ENCODE assay signal across 29 mouse cellular contexts in the genomic region with DNA sequence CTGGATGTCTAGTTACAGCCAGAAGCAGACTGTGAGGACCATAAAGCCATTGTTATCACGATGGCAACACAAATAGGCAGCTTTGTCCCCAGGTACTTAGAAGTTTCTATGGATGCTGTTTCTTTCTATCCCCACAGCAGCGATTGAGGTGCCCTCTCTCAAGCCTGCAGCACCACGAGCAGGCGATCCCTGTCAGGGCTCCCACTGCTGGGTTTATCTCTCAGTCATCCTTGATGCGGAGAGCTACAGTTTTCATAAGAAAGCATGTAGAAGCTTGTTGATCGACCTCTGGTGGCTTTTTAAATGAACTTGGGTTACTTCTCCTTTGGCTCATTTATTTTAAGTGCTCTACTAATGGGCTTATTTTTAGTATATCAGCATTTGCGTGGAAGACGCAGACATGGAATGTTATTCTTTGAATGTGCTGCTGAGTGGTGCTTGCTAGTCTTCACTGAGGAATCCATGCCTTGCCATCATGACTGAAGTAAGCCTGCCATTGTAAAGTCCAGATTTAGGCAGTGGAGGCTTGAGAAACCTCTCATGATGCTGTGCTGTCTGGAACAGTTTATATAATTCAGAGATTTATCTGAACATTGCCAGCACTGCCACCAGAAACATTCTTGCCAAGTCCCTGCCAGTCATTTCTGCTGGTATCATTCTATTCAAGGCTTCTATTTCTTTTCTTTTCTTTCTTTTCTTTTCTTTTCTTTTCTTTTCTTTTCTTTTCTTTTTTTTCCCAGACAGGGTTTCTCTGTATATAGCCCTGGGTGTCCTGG.
DNase-seq lines count a peak whose midpoint lies in the region; ATAC-seq and TF ChIP-seq lines count a peak whose summit lies in the region.
"Had no signal": no experiment of that assay in that cellular context is flagged by ENCODE, and none has a peak within 500 bp of the region (broad histone marks: within the 10 kb centered on the region; RNA-seq: fewer than 3 reads in every experiment).

No protein-coding gene starts in this region.

- no peak overlapping the region for H3K4me3 ChIP-seq in heart, embryonic 12.5 days
- no peak overlapping the region for H3K4me3 ChIP-seq in intestine, postnatal 0 days (ENCODE audit: low read depth, low read length)
- H3K4me3 ChIP-seq in intestine, embryonic 15.5 days (replicated peaks) = no peak overlapping the region
- no peak overlapping the region for H3K4me3 ChIP-seq in lung, postnatal 0 days (ENCODE audit: low read depth, low read length)
- H3K4me3 ChIP-seq: embryonic facial prominence, embryonic 12.5 days; forebrain, embryonic 12.5 days; hindbrain, embryonic 12.5 days; limb, embryonic 13.5 days; liver, embryonic 15.5 days; megakaryocyte, embryonic 14.5 days; midbrain, embryonic 13.5 days; neural tube, embryonic 13.5 days had no signal

- no peak for DNase-seq in heart, postnatal 25 days (ENCODE audit: low spot score)
- no peak for DNase-seq in lung, postnatal 0 days (ENCODE audit: low spot score)
- no peak for DNase-seq in lung, postnatal 4 days
- peak; percentile 38 for DNase-seq in heart, postnatal 4 days
- DNase-seq in natural killer cell, adult 2 months (ENCODE audit: low spot score in 2 of 2) = no peak
- DNase-seq: adrenal gland, adult 2 months; B cell, adult 2 months; cerebellum, adult 11-12 months; cerebellum, postnatal 10 days; gastrocnemius, postnatal 25 days; kidney, adult 8-10 months; kidney, postnatal 10 days; lung, postnatal 14 days; retina, postnatal 1 day; thymus, postnatal 14 days had no signal

- no peaks in the 10 kb centered on the region for H3K27me3 ChIP-seq in heart, embryonic 12.5 days (replicated peaks)
- H3K27me3 ChIP-seq in intestine, postnatal 0 days (replicated peaks; ENCODE audit: control insufficient read depth, insufficient read depth, low read length) = no peaks in the 10 kb centered on the region
- no peaks in the 10 kb centered on the region for H3K27me3 ChIP-seq in intestine, embryonic 15.5 days (replicated peaks)
- H3K27me3 ChIP-seq in lung, postnatal 0 days (replicated peaks; ENCODE audit: insufficient read depth, low read length) = no peaks in the 10 kb centered on the region
- H3K27me3 ChIP-seq: embryonic facial prominence, embryonic 12.5 days; forebrain, embryonic 12.5 days; hindbrain, embryonic 12.5 days; liver, embryonic 15.5 days; megakaryocyte, embryonic 14.5 days; midbrain, embryonic 13.5 days; neural tube, embryonic 13.5 days; Patski had no signal

- 33% methylated on average over 8 of the region's 8 CpGs for WGBS in heart, embryonic 12.5 days
- WGBS in intestine, postnatal 0 days = 66% methylated on average over 8 of the region's 8 CpGs
- 75% methylated on average over 8 of the region's 8 CpGs for WGBS in intestine, embryonic 15.5 days
- WGBS in lung, postnatal 0 days = 67% methylated on average over 8 of the region's 8 CpGs

- H3K9me3 ChIP-seq in heart, embryonic 12.5 days (replicated peaks) = no peaks in the 10 kb centered on the region
- H3K9me3 ChIP-seq in intestine, postnatal 0 days (ENCODE audit: control insufficient read depth) = no peaks in the 10 kb centered on the region
- no peaks in the 10 kb centered on the region for H3K9me3 ChIP-seq in intestine, embryonic 15.5 days
- H3K9me3 ChIP-seq in lung, postnatal 0 days (ENCODE audit: low read length) = no peaks in the 10 kb centered on the region
- H3K9me3 ChIP-seq: embryonic facial prominence, embryonic 12.5 days; forebrain, embryonic 12.5 days; hindbrain, embryonic 12.5 days; limb, embryonic 13.5 days; liver, embryonic 15.5 days; midbrain, embryonic 13.5 days; neural tube, embryonic 13.5 days had no signal

- no peak for TF ChIP-seq EP300 in lung, postnatal 0 days (IDR thresholded peaks at IDR 0.05)

- H3K4me1 ChIP-seq in heart, embryonic 12.5 days (replicated peaks) = peaks cover 45% of the 10 kb centered on the region
- H3K4me1 ChIP-seq in intestine, postnatal 0 days (replicated peaks; ENCODE audit: control insufficient read depth, insufficient read depth, low read length) = no peaks in the 10 kb centered on the region
- no peaks in the 10 kb centered on the region for H3K4me1 ChIP-seq in intestine, embryonic 15.5 days (replicated peaks)
- H3K4me1 ChIP-seq in lung, postnatal 0 days (ENCODE audit: insufficient read depth, low read depth, low read length) = no peaks in the 10 kb centered on the region
- H3K4me1 ChIP-seq: liver, embryonic 15.5 days; megakaryocyte, embryonic 14.5 days had no signal

- peak; percentile 13; the same call in 1 of the 2 replicates for TF ChIP-seq CTCF in intestine, postnatal 0 days (IDR thresholded peaks at IDR 0.05; ENCODE audit: low read depth)
- peak; percentile 7; the same call in 1 of the 2 replicates for TF ChIP-seq CTCF in lung, postnatal 0 days (IDR thresholded peaks at IDR 0.05)

- H3K36me3 ChIP-seq in heart, embryonic 12.5 days = no peaks in the 10 kb centered on the region
- no peaks in the 10 kb centered on the region for H3K36me3 ChIP-seq in intestine, postnatal 0 days (ENCODE audit: control insufficient read depth, insufficient read depth)
- no peaks in the 10 kb centered on the region for H3K36me3 ChIP-seq in intestine, embryonic 15.5 days
- H3K36me3 ChIP-seq in lung, postnatal 0 days (ENCODE audit: insufficient read depth, low read length) = no peaks in the 10 kb centered on the region
- H3K36me3 ChIP-seq: embryonic facial prominence, embryonic 12.5 days; forebrain, embryonic 12.5 days; G1E; hindbrain, embryonic 12.5 days; limb, embryonic 13.5 days; liver, embryonic 15.5 days; midbrain, embryonic 13.5 days; neural tube, embryonic 13.5 days had no signal

- no peak for ATAC-seq in heart, embryonic 12.5 days (ENCODE audit: insufficient number of reproducible peaks, low FRiP score)
- no peak for ATAC-seq in intestine, postnatal 0 days
- ATAC-seq in intestine, embryonic 15.5 days = no peak
- no peak for ATAC-seq in lung, postnatal 0 days
- ATAC-seq: inflammation-experienced regulatory T-cells, adult 6 months; midbrain, embryonic 13.5 days; Patski had no signal

- H3K4me2 ChIP-seq in heart, embryonic 12.5 days = no peak overlapping the region; the same call in 1 of the 2 replicates
- H3K4me2 ChIP-seq in intestine, postnatal 0 days (replicated peaks; ENCODE audit: low read depth) = no peak overlapping the region
- no peak overlapping the region for H3K4me2 ChIP-seq in intestine, embryonic 15.5 days (replicated peaks)
- H3K4me2 ChIP-seq in lung, postnatal 0 days (replicated peaks; ENCODE audit: low read depth, low read length) = no peak overlapping the region
- H3K4me2 ChIP-seq: embryonic facial prominence, embryonic 12.5 days; forebrain, embryonic 12.5 days; hindbrain, embryonic 12.5 days; limb, embryonic 13.5 days; liver, embryonic 15.5 days; midbrain, embryonic 13.5 days; neural tube, embryonic 13.5 days had no signal

- intact Hi-C loops in heart, postnatal 25 days (cut with DNase I) = no loop called here

- H3K27ac ChIP-seq in heart, embryonic 12.5 days (ENCODE audit: poor library complexity, severe bottlenecking) = peak overlapping the region; percentile 54
- H3K27ac ChIP-seq in intestine, postnatal 0 days (ENCODE audit: low read depth, low read length) = no peak overlapping the region
- no peak overlapping the region for H3K27ac ChIP-seq in intestine, embryonic 15.5 days
- H3K27ac ChIP-seq in lung, postnatal 0 days (ENCODE audit: low read length) = no peak overlapping the region
- H3K27ac ChIP-seq: embryonic facial prominence, embryonic 12.5 days; forebrain, embryonic 12.5 days; hindbrain, embryonic 12.5 days; limb, embryonic 13.5 days; liver, embryonic 15.5 days; midbrain, embryonic 13.5 days; neural tube, embryonic 13.5 days had no signal

- no peak overlapping the region for H3K9ac ChIP-seq in heart, embryonic 12.5 days
- H3K9ac ChIP-seq in intestine, postnatal 0 days (ENCODE audit: low read depth, low read length) = no peak overlapping the region
- no peak overlapping the region for H3K9ac ChIP-seq in intestine, embryonic 15.5 days
- no peak overlapping the region for H3K9ac ChIP-seq in lung, postnatal 0 days (replicated peaks; ENCODE audit: low read depth)
- H3K9ac ChIP-seq: embryonic facial prominence, embryonic 12.5 days; forebrain, embryonic 12.5 days; hindbrain, embryonic 12.5 days; limb, embryonic 13.5 days; liver, embryonic 15.5 days; midbrain, embryonic 13.5 days; neural tube, embryonic 13.5 days had no signal
